Mouse (Mus musculus): Measurements from ENCODE around the gene Rsph10b. TPM values are rescaled to one million over a fixed set of nuclear protein-coding genes. Genes with fewer than 3 reads are reported as not detected.

Rsph10b gene
- polyA plus RNA-seq, 1 experiment from 2014 or later = 0.87 TPM

GRCm38 (mm10) chr5:143916221-143916620 is 16.6 kb upstream of the Rsph10b start:
- no peak overlapping the region for H3K4me2 ChIP-seq
- no peak overlapping the region for H3K27ac ChIP-seq (replicated peaks)
- 89% methylated on average over 9 of the region's 9 CpGs for WGBS
- no peak overlapping the region for H3K9ac ChIP-seq
- no peak overlapping the region for H3K4me3 ChIP-seq
- H3K27me3 ChIP-seq (replicated peaks) = no peaks in the 10 kb centered on the region
- H3K9me3 ChIP-seq = no peaks in the 10 kb centered on the region
- peaks cover 71% of the 10 kb centered on the region for H3K36me3 ChIP-seq
- no peaks in the 10 kb centered on the region for H3K4me1 ChIP-seq
- ATAC-seq (ENCODE audit: extremely low read depth, insufficient number of reproducible peaks, low FRiP score, low TSS enrichment) = no peak

GRCm38 (mm10) chr5:143917418-143917817 is 15.4 kb upstream of the Rsph10b start:
- H3K36me3 ChIP-seq = peaks cover 80% of the 10 kb centered on the region
- H3K4me1 ChIP-seq = no peaks in the 10 kb centered on the region

GRCm38 (mm10) chr5:143918120-143918519 is 14.7 kb upstream of the Rsph10b start:
- Histone ChIP-seq H3K36me3 (peaks cover 87% of the 10 kb centered on the region), H3K4me1 (no peaks in the 10 kb centered on the region)
- no peak for ATAC-seq (ENCODE audit: extremely low read depth, insufficient number of reproducible peaks, low FRiP score, low TSS enrichment)

More at GRCm38 (mm10) chr5:143917418-143917817, 15.4 kb upstream of the Rsph10b start:
- no peak overlapping the region for H3K4me3 ChIP-seq
- H3K9me3 ChIP-seq = no peaks in the 10 kb centered on the region
- no peak overlapping the region for H3K4me2 ChIP-seq
- no peak for ATAC-seq (ENCODE audit: extremely low read depth, insufficient number of reproducible peaks, low FRiP score, low TSS enrichment)
- no peaks in the 10 kb centered on the region for H3K27me3 ChIP-seq (replicated peaks)
- H3K9ac ChIP-seq = no peak overlapping the region
- WGBS = 56% methylated on average over 5 of the region's 5 CpGs
- H3K27ac ChIP-seq (replicated peaks) = no peak overlapping the region

GRCm38 (mm10) chr5:143924781-143925452 is 7.9 kb upstream of the Rsph10b start:
- peaks cover 95% of the 10 kb centered on the region for H3K36me3 ChIP-seq
- H3K27me3 ChIP-seq (replicated peaks) = no peaks in the 10 kb centered on the region
- no peaks in the 10 kb centered on the region for H3K9me3 ChIP-seq
- H3K9ac ChIP-seq = no peak overlapping the region
- H3K27ac ChIP-seq (replicated peaks) = no peak overlapping the region
- 60% methylated on average over 6 of the region's 6 CpGs for WGBS
- H3K4me2 ChIP-seq = no peak overlapping the region
- H3K4me1 ChIP-seq = no peaks in the 10 kb centered on the region
- H3K4me3 ChIP-seq = no peak overlapping the region
- no peak for ATAC-seq (ENCODE audit: extremely low read depth, insufficient number of reproducible peaks, low FRiP score, low TSS enrichment)

More at GRCm38 (mm10) chr5:143918120-143918519, 14.7 kb upstream of the Rsph10b start:
- H3K9ac ChIP-seq = no peak overlapping the region
- H3K27me3 ChIP-seq (replicated peaks) = no peaks in the 10 kb centered on the region
- H3K27ac ChIP-seq (replicated peaks) = no peak overlapping the region
- 85% methylated on average over 3 of the region's 3 CpGs for WGBS
- no peak overlapping the region for H3K4me3 ChIP-seq
- H3K4me2 ChIP-seq = no peak overlapping the region
- no peaks in the 10 kb centered on the region for H3K9me3 ChIP-seq

GRCm38 (mm10) chr5:143927875-143928274 is 5.0 kb upstream of the Rsph10b start, which contains the start of gene Gm42421:
Gene Gm42421 (plus strand): TSS chr5:143928175.
- Histone ChIP-seq H3K27me3 (replicated peaks) (no peaks in the 10 kb centered on the region), H3K4me2 (no peak within 1 kb of the TSS), H3K9me3 (no peaks in the 10 kb centered on the region), H3K9ac (no peak within 1 kb of the TSS), H3K4me1 (no peaks in the 10 kb centered on the region), H3K4me3 (no peak within 1 kb of the TSS), H3K36me3 (peaks cover 94% of the 10 kb centered on the region), H3K27ac (replicated peaks) (no peak within 1 kb of the TSS)
- 92% methylated on average over 8 of the region's 8 CpGs for WGBS
- ATAC-seq (ENCODE audit: extremely low read depth, insufficient number of reproducible peaks, low FRiP score, low TSS enrichment) = no peak

GRCm38 (mm10) chr5:143929291-143929690 is 3.5 kb upstream of the Rsph10b start:
- no peak for ATAC-seq (ENCODE audit: extremely low read depth, insufficient number of reproducible peaks, low FRiP score, low TSS enrichment)
- H3K27me3 ChIP-seq (replicated peaks) = no peaks in the 10 kb centered on the region
- H3K9me3 ChIP-seq = no peaks in the 10 kb centered on the region
- no peaks in the 10 kb centered on the region for H3K4me1 ChIP-seq
- H3K36me3 ChIP-seq = peaks cover 79% of the 10 kb centered on the region
- H3K27ac ChIP-seq (replicated peaks) = no peak overlapping the region
- no peak overlapping the region for H3K9ac ChIP-seq
- no peak overlapping the region for H3K4me2 ChIP-seq
- no peak overlapping the region for H3K4me3 ChIP-seq
- 89% methylated on average over 4 of the region's 4 CpGs for WGBS

DNA sequence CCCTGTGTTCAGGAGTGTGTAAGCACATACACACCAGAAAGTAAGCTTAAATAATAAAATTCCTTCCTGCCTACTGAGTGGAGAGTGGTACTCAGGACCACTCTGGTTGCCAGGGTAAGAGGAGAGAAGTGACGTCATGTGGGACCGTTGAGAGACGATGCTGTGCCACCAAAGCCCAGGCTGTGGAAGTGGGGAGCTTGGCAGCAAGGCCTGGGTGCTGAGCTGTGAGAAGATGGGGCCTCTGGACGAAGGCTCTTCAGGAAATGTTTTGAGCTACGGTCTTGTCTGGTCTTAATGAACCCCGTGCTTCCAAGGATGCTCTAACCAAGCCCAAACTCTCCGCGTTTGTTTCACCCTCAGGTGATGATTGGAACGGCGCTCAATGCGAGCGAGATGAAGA is 2.2 kb upstream of the Rsph10b start:
- Histone ChIP-seq H3K27me3 (replicated peaks) (no peaks in the 10 kb centered on the region), H3K27ac (replicated peaks) (no peak overlapping the region), H3K4me2 (no peak overlapping the region), H3K4me1 (no peaks in the 10 kb centered on the region), H3K36me3 (peaks cover 66% of the 10 kb centered on the region), H3K4me3 (no peak overlapping the region), H3K9ac (no peak overlapping the region), H3K9me3 (no peaks in the 10 kb centered on the region)
- WGBS = 93% methylated on average over 12 of the region's 12 CpGs
- no peak for ATAC-seq (ENCODE audit: extremely low read depth, insufficient number of reproducible peaks, low FRiP score, low TSS enrichment)

GRCm38 (mm10) chr5:143931863-143932580 is 813 bp upstream of the Rsph10b start:
- Histone ChIP-seq H3K27me3 (replicated peaks) (no peaks in the 10 kb centered on the region), H3K4me3 (no peak overlapping the region), H3K9me3 (no peaks in the 10 kb centered on the region), H3K9ac (no peak overlapping the region), H3K4me1 (peaks cover 3% of the 10 kb centered on the region; the same call in 1 of the 2 replicates), H3K4me2 (no peak overlapping the region), H3K36me3 (peaks cover 52% of the 10 kb centered on the region), H3K27ac (replicated peaks) (no peak overlapping the region)
- WGBS = 76% methylated on average over 6 of the region's 6 CpGs
- no peak for ATAC-seq (ENCODE audit: extremely low read depth, insufficient number of reproducible peaks, low FRiP score, low TSS enrichment)

GRCm38 (mm10) chr5:143933414-143933813 is 579 bp downstream of the Rsph10b start:
- peaks cover 40% of the 10 kb centered on the region for H3K36me3 ChIP-seq
- WGBS = 83% methylated on average over 11 of the region's 11 CpGs
- H3K9me3 ChIP-seq = no peaks in the 10 kb centered on the region
- no peak overlapping the region for H3K4me3 ChIP-seq
- no peaks in the 10 kb centered on the region for H3K27me3 ChIP-seq (replicated peaks)
- ATAC-seq (ENCODE audit: extremely low read depth, insufficient number of reproducible peaks, low FRiP score, low TSS enrichment) = no peak
- no peak overlapping the region for H3K27ac ChIP-seq (replicated peaks)
- H3K9ac ChIP-seq = no peak overlapping the region
- peaks cover 3% of the 10 kb centered on the region; the same call in 1 of the 2 replicates for H3K4me1 ChIP-seq
- no peak overlapping the region for H3K4me2 ChIP-seq

DNA sequence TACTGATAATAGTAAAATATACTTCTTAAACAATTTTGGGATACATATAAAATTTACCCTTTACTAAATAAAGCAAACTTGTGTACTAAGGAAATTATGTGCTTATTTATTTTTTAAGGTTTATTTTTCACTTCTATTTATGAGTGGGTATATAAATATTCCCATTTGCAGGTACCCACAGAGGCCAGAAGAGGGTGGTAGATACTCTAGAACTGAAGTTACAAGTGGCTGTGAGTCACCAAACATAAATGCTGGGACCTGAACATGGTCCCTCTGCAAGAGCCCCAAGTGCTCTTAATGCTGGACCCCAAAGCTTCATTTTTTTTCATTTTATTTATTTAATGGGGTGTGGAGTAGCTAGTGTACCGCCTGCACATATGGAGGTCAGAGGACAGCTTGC is 1.0 kb downstream of the Rsph10b start:
- H3K27ac ChIP-seq (replicated peaks) = no peak overlapping the region
- H3K36me3 ChIP-seq = peaks cover 35% of the 10 kb centered on the region
- H3K4me1 ChIP-seq = peaks cover 3% of the 10 kb centered on the region; the same call in 1 of the 2 replicates
- no peaks in the 10 kb centered on the region for H3K9me3 ChIP-seq
- no peak overlapping the region for H3K4me3 ChIP-seq
- H3K27me3 ChIP-seq (replicated peaks) = no peaks in the 10 kb centered on the region
- no peak overlapping the region for H3K9ac ChIP-seq
- no peak for ATAC-seq (ENCODE audit: extremely low read depth, insufficient number of reproducible peaks, low FRiP score, low TSS enrichment)
- WGBS = 83% methylated on average over 1 of the region's 1 CpGs
- no peak overlapping the region for H3K4me2 ChIP-seq

- no peak overlapping the region for H3K9ac ChIP-seq
- no peak for ATAC-seq (ENCODE audit: extremely low read depth, insufficient number of reproducible peaks, low FRiP score, low TSS enrichment)
Observed at GRCm38 (mm10) chr5:143936156-143936555, 3.3 kb downstream of the Rsph10b start.

More at GRCm38 (mm10) chr5:143936156-143936555, 3.3 kb downstream of the Rsph10b start:
- no peak overlapping the region for H3K27ac ChIP-seq (replicated peaks)
- peaks cover 3% of the 10 kb centered on the region; the same call in 1 of the 2 replicates for H3K4me1 ChIP-seq
- 69% methylated on average over 9 of the region's 9 CpGs for WGBS
- H3K4me2 ChIP-seq = no peak overlapping the region
- no peaks in the 10 kb centered on the region for H3K27me3 ChIP-seq (replicated peaks)
- no peaks in the 10 kb centered on the region for H3K9me3 ChIP-seq
- H3K36me3 ChIP-seq = peaks cover 14% of the 10 kb centered on the region
- no peak overlapping the region for H3K4me3 ChIP-seq

All from heart, embryonic 13.5 days (tissue).